Mouse (Mus musculus): ENCODE results near the gene Odf3.

DNA sequence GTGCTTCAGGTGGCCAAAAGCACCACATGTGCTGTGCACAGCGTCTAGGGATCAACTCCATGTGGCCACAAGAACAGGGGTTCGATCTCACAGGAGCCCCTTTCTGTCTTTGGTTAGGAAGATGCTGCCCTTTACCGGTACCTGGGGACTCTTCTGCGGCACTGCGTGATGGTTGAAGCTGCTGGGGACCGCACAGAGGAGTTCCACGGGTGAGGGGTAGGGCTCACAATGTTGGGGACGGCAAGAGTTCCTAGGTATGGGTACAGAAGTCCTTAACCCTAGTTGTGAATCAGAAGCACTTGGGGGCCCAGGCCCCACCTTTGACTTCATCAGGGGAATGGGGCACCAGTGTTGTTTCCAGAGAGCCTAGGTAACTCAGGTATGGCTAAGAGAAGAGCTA lies 11.1 kb downstream of the Odf3 start:
- no peak for TF ChIP-seq CTCF (IDR thresholded peaks at IDR 0.05; ENCODE audit: borderline replicate concordance, control insufficient read depth, extremely low read depth, insufficient read depth, low read length, poor library complexity)
- TF ChIP-seq POLR2A (IDR thresholded peaks at IDR 0.05; ENCODE audit: control insufficient read depth, extremely low read depth, insufficient read depth, low read length, poor library complexity) = no peak

Measured in thymus, adult 2 months (tissue).